Comparison of ENCODE assay signal across 29 mouse cellular contexts in genomic region chr8:70825816-70826215, GRCm38 (mm10). TPM values are rescaled to one million over a fixed set of nuclear protein-coding genes. Genes with fewer than 3 reads are reported as not detected.
"Had no signal": no experiment of that assay in that cellular context is flagged by ENCODE, and none has a peak within 500 bp of the region (broad histone marks: within the 10 kb centered on the region; RNA-seq: fewer than 3 reads in every experiment).

No protein-coding gene starts in this region.

- H3K9me3 ChIP-seq: heart, embryonic 15.5 days; hindbrain, embryonic 13.5 days; hindbrain, embryonic 15.5 days; kidney, embryonic 15.5 days; limb, embryonic 15.5 days; liver, embryonic 13.5 days had no signal

- H3K4me3 ChIP-seq: heart, adult 2 months; heart, embryonic 13.5 days; heart, embryonic 15.5 days; hindbrain, embryonic 13.5 days; hindbrain, embryonic 15.5 days; kidney, embryonic 15.5 days; limb, embryonic 12.5 days; limb, embryonic 15.5 days; liver, embryonic 13.5 days; liver, embryonic 15.5 days had no signal

- H3K27ac ChIP-seq: heart, adult 2 months; heart, embryonic 13.5 days; heart, embryonic 15.5 days; hindbrain, embryonic 13.5 days; hindbrain, embryonic 15.5 days; hindbrain, postnatal 0 days; kidney, embryonic 15.5 days; kidney, postnatal 0 days; limb, embryonic 12.5 days; limb, embryonic 15.5 days; liver, embryonic 13.5 days; liver, embryonic 15.5 days had no signal

- H3K27me3 ChIP-seq: kidney, embryonic 15.5 days had no signal

- H3K36me3 ChIP-seq: heart, embryonic 13.5 days; heart, embryonic 15.5 days; hindbrain, embryonic 13.5 days; hindbrain, embryonic 15.5 days; kidney, embryonic 15.5 days; limb, embryonic 12.5 days; limb, embryonic 15.5 days; liver, embryonic 13.5 days; liver, embryonic 15.5 days had no signal

- DNase-seq: forebrain, postnatal 0 days; heart, adult 11 months; heart, adult 2 months; heart, postnatal 14 days; heart, postnatal 36 days; kidney, adult 11 months; kidney, adult 2 months; kidney, adult 9 months; kidney, postnatal 14 days; kidney, postnatal 36 days; layer of hippocampus, adult 9-11 months; layer of hippocampus, postnatal 36 days; left cerebral cortex, postnatal 4 days; liver, embryonic 13.5 days had no signal

- H3K4me2 ChIP-seq: heart, embryonic 11.5 days; heart, embryonic 13.5 days; heart, embryonic 15.5 days; hindbrain, embryonic 13.5 days; hindbrain, embryonic 15.5 days; kidney, embryonic 15.5 days; limb, embryonic 12.5 days; limb, embryonic 15.5 days; liver, embryonic 11.5 days; liver, embryonic 13.5 days; liver, embryonic 15.5 days had no signal

- ATAC-seq: forebrain, postnatal 0 days; hindbrain, postnatal 0 days; intestine, embryonic 16.5 days had no signal

- H3K4me1 ChIP-seq: hindbrain, embryonic 13.5 days; hindbrain, embryonic 15.5 days had no signal

- H3K9ac ChIP-seq: forebrain, postnatal 0 days; heart, embryonic 13.5 days; heart, embryonic 15.5 days; hindbrain, embryonic 13.5 days; hindbrain, embryonic 15.5 days; kidney, embryonic 15.5 days; limb, embryonic 12.5 days; limb, embryonic 15.5 days; liver, embryonic 13.5 days; liver, embryonic 15.5 days had no signal

RNA-seq across cellular contexts. Expression of gene Il12rb1, which starts 17.6 kb away (rescaled TPM):
- total RNA-seq: gastrocnemius, adult 8-10 months; heart, adult 2 months; heart, postnatal 36 days; hindbrain, postnatal 0 days had no signal
- polyA plus RNA-seq: forebrain, postnatal 0 days; heart, embryonic 11.5 days; heart, embryonic 13.5 days; heart, postnatal 0 days; hindbrain, embryonic 15.5 days; hindbrain, postnatal 0 days; limb, embryonic 12.5 days had no signal
